Mouse (Mus musculus) left cerebral cortex, adult 6 months (tissue): Measurements from ENCODE around the gene Tnn. TPM values are rescaled to one million over a fixed set of nuclear protein-coding genes. Genes with fewer than 3 reads are reported as not detected.

Source experiments
- long read RNA-seq, 2 experiments: library from polyadenylated mRNA; unstranded; transcript quantifications; one replicate each; pipeline ENCODE4 v2.0.0; 2019 to 2020
- polyA plus RNA-seq: library from polyadenylated mRNA; unstranded; fragments of <200 nt; fragmentation: Nextera tagmentation; gene quantifications from 2 replicates; pipeline ENCODE4 v1.2.3, GENCODE M21; 2021

Tnn gene
- polyA plus RNA-seq = 0.04 and 0.05 TPM in 2 replicates
- long read RNA-seq, experiment 1, partial matches to known transcripts = 1 of 1 reads
- long read RNA-seq, experiment 1, other reads (novel, unspliced or antisense) = 0 of 1 reads
- long read RNA-seq, experiment 2 = 0 reads

GRCm38 (mm10) chr1:160153480-160153879 is at the start of gene Tnn:
Gene Tnn (minus strand): TSS chr1:160153580.

DNA sequence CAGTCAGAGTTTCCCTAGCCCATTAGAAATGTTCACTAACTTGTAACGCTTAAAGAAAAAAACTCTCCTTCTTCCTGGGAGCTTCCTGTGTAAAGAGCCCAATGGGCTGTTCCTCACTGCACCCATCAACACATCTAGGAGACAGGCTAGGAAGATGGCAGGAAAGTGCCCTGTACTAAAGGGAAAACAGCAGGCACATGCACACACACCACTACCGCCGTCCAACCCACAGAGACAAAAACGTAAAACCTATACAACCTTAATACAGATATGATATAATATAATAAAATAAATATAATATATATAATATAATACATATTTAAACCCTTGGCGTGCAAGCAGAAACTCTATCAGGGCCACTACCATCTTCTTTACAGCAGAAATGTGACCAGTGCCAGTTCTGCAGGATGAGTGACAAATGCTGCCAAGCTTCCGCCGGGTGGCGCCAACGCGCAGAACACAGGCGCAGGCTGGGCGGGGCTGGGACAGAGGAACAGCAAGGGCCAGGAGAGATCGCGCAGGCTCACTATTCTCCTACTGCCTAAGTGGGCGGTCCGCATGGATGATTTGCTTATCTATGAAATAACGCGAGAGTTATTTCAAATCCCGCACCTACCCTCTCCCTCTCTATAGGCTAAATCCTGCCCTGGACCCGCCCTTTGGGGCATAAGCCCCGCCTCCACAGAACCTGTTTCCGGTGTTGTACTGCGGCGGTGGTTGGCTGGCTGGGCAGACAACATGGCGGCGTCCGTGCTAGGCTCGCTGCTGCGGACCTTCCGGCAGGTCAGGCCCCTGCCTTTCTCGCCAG is 41.4 kb upstream of the Tnn start, which contains the start of gene Mrps14:
Gene Mrps14, plus strand, starts transcription at position 687 of the 808 bp plus-strand sequence.

DNA sequence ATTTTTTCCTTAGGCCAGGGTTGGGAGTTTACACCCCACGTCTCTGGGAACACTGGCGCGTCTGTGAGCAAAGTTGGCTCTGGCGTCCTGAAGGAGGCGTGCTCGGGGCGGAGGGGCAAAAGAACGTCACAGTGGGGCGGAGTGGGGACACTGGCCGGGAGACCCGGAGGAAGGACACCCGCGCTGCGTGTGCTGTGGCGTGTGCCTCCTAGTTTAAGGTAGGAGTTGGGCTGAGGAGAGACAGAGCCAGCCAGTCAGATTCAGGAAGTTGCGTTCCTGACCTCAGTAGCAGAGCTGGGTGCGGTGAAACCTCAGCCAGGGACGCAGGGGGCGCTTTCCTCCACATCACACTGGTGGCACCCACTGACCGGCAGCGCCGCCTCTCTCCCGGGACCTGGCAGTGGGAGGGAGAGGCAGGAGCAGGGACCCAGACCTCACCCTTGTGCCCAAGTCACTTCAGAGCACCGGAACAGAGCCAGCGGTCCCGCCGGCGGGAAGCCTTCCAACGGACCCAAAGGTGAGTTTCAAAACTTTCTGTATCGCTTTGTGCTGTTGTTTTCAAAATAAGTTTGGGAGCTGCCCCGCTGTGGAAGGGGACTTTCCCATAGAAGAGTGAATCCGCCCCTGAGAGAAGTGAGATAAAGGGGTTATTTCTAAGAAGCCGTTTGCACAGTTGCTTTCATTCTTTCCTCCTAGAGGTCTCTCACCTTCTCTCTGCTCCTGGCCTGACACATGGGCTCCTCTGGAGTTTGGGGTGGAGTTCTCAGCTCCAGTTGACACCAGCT is 109.0 kb downstream of the Tnn start, which contains the start of gene 4930523C07Rik:
Gene 4930523C07Rik, plus strand, starts transcription at position 146 of the 785 bp plus-strand sequence.

Other genes with a start within 250 kb of the Tnn start
- 2.3 and 4.7 TPM in 2 replicates for gene 4930523C07Rik, start 109.2 kb downstream of the Tnn start, polyA plus RNA-seq
- gene Mrps14, start 41.6 kb upstream of the Tnn start, polyA plus RNA-seq = 285 and 341 TPM in 2 replicates
- 144 and 207 TPM in 2 replicates for gene Cacybp, start 59.3 kb upstream of the Tnn start, polyA plus RNA-seq